Mouse (Mus musculus) intestine, embryonic 14.5 days (tissue): Measurements from ENCODE around the gene Pdxdc1. TPM values are rescaled to one million over a fixed set of nuclear protein-coding genes. Genes with fewer than 3 reads are reported as not detected.
A peak's percentile ranks its signal among the peaks of the same experiment; 100 is the strongest.

ENCODE experiments used
- ATAC-seq: fragments of 200-750 bp; cut with Nextera tagmentation; replicated peaks from 2 replicates; pipeline ENCODE4 v1.8.0; 2017; ENCODE audit warnings: low read depth, moderate number of reproducible peaks, moderate TSS enrichment, moderate library complexity; ENCODE audit not compliant: low FRiP score, low TSS enrichment
- DNase-seq: peaks from one replicate; pipeline ENCODE4 v3.0.0-alpha.2; 2018; ENCODE audit warnings: low spot score
- H3K27ac ChIP-seq: fragments of 300-500 bp; sonication (generic); 2 replicates; pipeline ENCODE4 v1.5.1; 2014; ENCODE audit warnings: low read depth, mild to moderate bottlenecking, control low read depth
- H3K27me3 ChIP-seq: fragments of 300-500 bp; sonication (generic); replicated peaks from 2 replicates; pipeline ENCODE4 v1.6.1; 2014; ENCODE audit warnings: low read length, control low read depth; ENCODE audit not compliant: control insufficient read depth, insufficient read depth
- H3K36me3 ChIP-seq: fragments of 300-500 bp; sonication (generic); 2 replicates; pipeline ENCODE4 v1.6.1; 2014; ENCODE audit warnings: low read length, control low read depth; ENCODE audit not compliant: control insufficient read depth, insufficient read depth
- H3K4me1 ChIP-seq: fragments of 300-500 bp; sonication (generic); replicated peaks from 2 replicates; pipeline ENCODE4 v1.6.1; 2014; ENCODE audit warnings: low read length, control low read depth, mixed read lengths; ENCODE audit not compliant: control insufficient read depth, insufficient read depth
- H3K4me2 ChIP-seq: fragments of 300-500 bp; sonication (generic); 2 replicates; pipeline ENCODE4 v1.6.1; 2014; ENCODE audit warnings: low read length
- H3K4me3 ChIP-seq: fragments of 300-500 bp; sonication (generic); 2 replicates; pipeline ENCODE4 v1.5.1; 2014; ENCODE audit warnings: low read depth, low read length, control low read depth, mixed read lengths
- H3K9ac ChIP-seq: fragments of 300-500 bp; sonication (generic); 2 replicates; pipeline ENCODE4 v1.6.1; 2014; ENCODE audit warnings: mild to moderate bottlenecking, low read length
- H3K9me3 ChIP-seq: fragments of 300-500 bp; sonication (generic); 2 replicates; pipeline ENCODE4 v1.6.1; 2016; ENCODE audit warnings: low read length, control low read depth; ENCODE audit not compliant: control insufficient read depth
- WGBS: fragments of 180-500 bp; shearing (Covaris S2); extraction: QIAGEN DNeasy Blood & Tissue Kit; methylation state at CpG from one replicate; pipeline ENCODE4 v1.1.7; 2014; 5-methylcytosine and 5-hydroxymethylcytosine counted together
- polyA plus RNA-seq: library from polyadenylated mRNA; unstranded; fragments of >200 nt; fragmentation: Nextera tagmentation; extraction: Ambion mirVana; gene quantifications from 2 replicates; pipeline ENCODE4 v1.2.1, GENCODE M21; 2014

Pdxdc1 gene
- polyA plus RNA-seq, 1 experiment from 2014 or later: 99.7 TPM

- 93% methylated on average over 7 of the region's 7 CpGs for WGBS
- Histone ChIP-seq H3K9me3 (no peaks in the 10 kb centered on the region), H3K4me1 (no peaks in the 10 kb centered on the region), H3K4me2 (no peak overlapping the region), H3K4me3 (no peak overlapping the region), H3K27ac (no peak overlapping the region), H3K9ac (no peak overlapping the region), H3K27me3 (no peaks in the 10 kb centered on the region), H3K36me3 (peaks cover 94% of the 10 kb centered on the region)
- no peak for DNase-seq
- ATAC-seq: no peak
Measured at GRCm38 (mm10) chr16:13840056-13840455, 62.9 kb downstream of the Pdxdc1 start.

- DNase-seq (no peak), ATAC-seq (no peak)
- Histone ChIP-seq H3K27me3 (no peaks in the 10 kb centered on the region), H3K36me3 (peaks cover 98% of the 10 kb centered on the region), H3K4me2 (no peak overlapping the region), H3K9me3 (no peaks in the 10 kb centered on the region), H3K27ac (no peak overlapping the region), H3K9ac (no peak overlapping the region), H3K4me3 (no peak overlapping the region), H3K4me1 (no peaks in the 10 kb centered on the region)
- WGBS: 94% methylated on average over 5 of the region's 5 CpGs
Measured at GRCm38 (mm10) chr16:13834382-13834781, 68.5 kb downstream of the Pdxdc1 start.

- WGBS: 90% methylated on average over 5 of the region's 5 CpGs
- Histone ChIP-seq H3K4me2 (no peak overlapping the region), H3K27ac (no peak overlapping the region), H3K4me1 (no peaks in the 10 kb centered on the region), H3K27me3 (no peaks in the 10 kb centered on the region), H3K36me3 (peaks cover 94% of the 10 kb centered on the region), H3K9ac (no peak overlapping the region), H3K4me3 (no peak overlapping the region), H3K9me3 (no peaks in the 10 kb centered on the region)
- DNase-seq (no peak), ATAC-seq (no peak)
Measured at GRCm38 (mm10) chr16:13831606-13832005, 71.3 kb downstream of the Pdxdc1 start.

GRCm38 (mm10) chr16:13830444-13830843 lies 72.5 kb downstream of the Pdxdc1 start:
- no peak overlapping the region for H3K4me3 ChIP-seq
- no peaks in the 10 kb centered on the region for H3K27me3 ChIP-seq
- no peaks in the 10 kb centered on the region for H3K9me3 ChIP-seq
- no peak for DNase-seq
- no peaks in the 10 kb centered on the region for H3K4me1 ChIP-seq
- WGBS: 85% methylated on average over 10 of the region's 10 CpGs
- no peak for ATAC-seq
- peaks cover 86% of the 10 kb centered on the region for H3K36me3 ChIP-seq
- no peak overlapping the region for H3K27ac ChIP-seq
- H3K4me2 ChIP-seq: no peak overlapping the region
- H3K9ac ChIP-seq: no peak overlapping the region

GRCm38 (mm10) chr16:13826511-13826910 lies 76.4 kb downstream of the Pdxdc1 start:
- WGBS: 80% methylated on average over 4 of the region's 4 CpGs
- Histone ChIP-seq H3K27ac (no peak overlapping the region), H3K9me3 (no peaks in the 10 kb centered on the region), H3K9ac (no peak overlapping the region), H3K4me3 (no peak overlapping the region), H3K4me2 (no peak overlapping the region), H3K36me3 (peaks cover 47% of the 10 kb centered on the region), H3K27me3 (no peaks in the 10 kb centered on the region), H3K4me1 (no peaks in the 10 kb centered on the region)
- ATAC-seq (no peak), DNase-seq (no peak)

GRCm38 (mm10) chr16:13825781-13826490 lies 77.0 kb downstream of the Pdxdc1 start:
- no peak for DNase-seq
- Histone ChIP-seq H3K4me3 (no peak overlapping the region), H3K4me1 (no peaks in the 10 kb centered on the region; the same call in 1 of the 2 replicates), H3K4me2 (no peak overlapping the region), H3K9me3 (no peaks in the 10 kb centered on the region), H3K9ac (no peak overlapping the region), H3K36me3 (peaks cover 42% of the 10 kb centered on the region), H3K27ac (no peak overlapping the region), H3K27me3 (no peaks in the 10 kb centered on the region)
- 78% methylated on average over 7 of the region's 7 CpGs for WGBS
- no peak for ATAC-seq

GRCm38 (mm10) chr16:13820771-13821170 lies 82.2 kb downstream of the Pdxdc1 start:
- DNase-seq: no peak
- WGBS: 97% methylated on average over 5 of the region's 5 CpGs

GRCm38 (mm10) chr16:13819806-13820500 lies 83.0 kb downstream of the Pdxdc1 start:
- ATAC-seq: no peak
- DNase-seq: no peak
- WGBS: 22% methylated on average over 12 of the region's 12 CpGs

More at GRCm38 (mm10) chr16:13820771-13821170, 82.2 kb downstream of the Pdxdc1 start:
- peaks cover 8% of the 10 kb centered on the region; the same call in 1 of the 2 replicates for H3K36me3 ChIP-seq
- H3K9me3 ChIP-seq: no peaks in the 10 kb centered on the region
- no peak overlapping the region for H3K27ac ChIP-seq
- H3K27me3 ChIP-seq: no peaks in the 10 kb centered on the region
- H3K4me2 ChIP-seq: peak overlapping the region; percentile 84; the same call in 1 of the 2 replicates
- H3K4me3 ChIP-seq: no peak overlapping the region
- H3K4me1 ChIP-seq: peaks cover 11% of the 10 kb centered on the region
- no peak overlapping the region for H3K9ac ChIP-seq
- ATAC-seq: no peak

More at GRCm38 (mm10) chr16:13819806-13820500, 83.0 kb downstream of the Pdxdc1 start:
- Histone ChIP-seq H3K27ac (peak overlapping the region; percentile 95), H3K4me3 (peak overlapping the region; percentile 83), H3K27me3 (no peaks in the 10 kb centered on the region), H3K9ac (peak overlapping the region; percentile 86), H3K4me2 (peak overlapping the region; percentile 84), H3K36me3 (peaks cover 12% of the 10 kb centered on the region; the same call in 1 of the 2 replicates), H3K9me3 (no peaks in the 10 kb centered on the region), H3K4me1 (peaks cover 11% of the 10 kb centered on the region)
